In the genomic region with DNA sequence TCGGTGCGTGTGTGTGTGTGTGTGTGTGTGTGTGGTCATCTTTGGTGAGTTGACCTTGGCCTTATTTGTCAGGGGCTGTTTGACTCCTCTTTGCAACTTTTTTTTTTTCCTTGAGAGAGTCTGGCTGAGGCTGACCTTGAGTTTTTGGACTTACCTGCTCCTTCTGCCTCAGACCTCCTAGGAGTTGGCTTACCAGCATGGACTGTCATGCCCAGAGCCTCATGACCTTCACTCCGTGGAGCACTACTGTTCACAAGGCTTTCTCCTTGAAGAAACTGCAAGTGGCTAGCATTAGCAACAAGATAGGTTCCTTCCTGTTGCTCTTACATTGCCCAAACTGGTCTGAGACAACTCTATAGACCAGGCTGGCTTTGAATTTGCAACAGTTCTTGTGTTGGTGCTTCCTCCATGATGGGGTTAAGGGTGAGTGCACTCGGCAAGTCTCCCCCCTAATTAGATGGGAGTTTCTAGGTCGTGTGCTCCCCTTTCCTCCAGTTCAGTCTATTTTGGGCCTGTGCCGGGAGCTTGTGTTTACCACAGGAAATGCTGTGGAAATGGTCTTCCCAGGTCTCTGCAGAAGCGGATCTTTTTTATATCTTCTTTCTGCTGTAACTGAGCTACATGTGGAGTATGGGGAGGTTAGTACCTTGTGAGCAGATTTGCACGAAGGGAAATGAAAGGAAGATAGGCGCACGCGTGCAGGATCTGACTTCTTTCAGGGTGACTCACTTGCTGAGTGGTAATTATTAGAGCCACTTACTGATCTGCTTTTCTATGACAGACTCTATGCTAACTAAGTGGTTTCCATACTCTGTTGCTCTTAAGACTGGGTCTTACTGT, we compare ENCODE assay signal across 8 mouse cellular contexts. TPM values are rescaled to one million over a fixed set of nuclear protein-coding genes. Genes with fewer than 3 reads are reported as not detected.
DNase-seq lines count a peak whose midpoint lies in the region; ATAC-seq and TF ChIP-seq lines count a peak whose summit lies in the region.

No protein-coding gene starts in this region.

- no peak for DNase-seq in midbrain, embryonic 11.5 days (ENCODE audit: low spot score, missing footprints)
- peak; percentile 42 for DNase-seq in kidney, postnatal 0 days (ENCODE audit: low spot score)
- no peak for DNase-seq in gastrocnemius, postnatal 4 days (ENCODE audit: low spot score in 2 of 2)
- DNase-seq in left cerebral cortex, postnatal 36 days (ENCODE audit: low spot score in 2 of 2) = no peak
- no peak for DNase-seq in forebrain, embryonic 14.5 days (ENCODE audit: low spot score)

- H3K9me3 ChIP-seq in midbrain, embryonic 15.5 days = no peaks in the 10 kb centered on the region
- no peaks in the 10 kb centered on the region for H3K9me3 ChIP-seq in midbrain, embryonic 11.5 days (ENCODE audit: control insufficient read depth, low read length)
- no peaks in the 10 kb centered on the region for H3K9me3 ChIP-seq in embryonic facial prominence, embryonic 15.5 days (replicated peaks)
- no peaks in the 10 kb centered on the region for H3K9me3 ChIP-seq in kidney, postnatal 0 days (replicated peaks; ENCODE audit: low read length)
- no peaks in the 10 kb centered on the region for H3K9me3 ChIP-seq in stomach, embryonic 16.5 days (replicated peaks; ENCODE audit: control insufficient read depth, low read length)
- H3K9me3 ChIP-seq in forebrain, embryonic 14.5 days (replicated peaks; ENCODE audit: control insufficient read depth, low read length) = no peaks in the 10 kb centered on the region

- H3K36me3 ChIP-seq in midbrain, embryonic 15.5 days (replicated peaks) = peaks cover 26% of the 10 kb centered on the region; the same call in 1 of the 2 replicates
- H3K36me3 ChIP-seq in midbrain, embryonic 11.5 days (ENCODE audit: control insufficient read depth, insufficient read depth, low read length) = peaks cover 6% of the 10 kb centered on the region
- H3K36me3 ChIP-seq in embryonic facial prominence, embryonic 15.5 days = peaks cover 47% of the 10 kb centered on the region
- H3K36me3 ChIP-seq in kidney, postnatal 0 days (ENCODE audit: insufficient read depth, low read length) = peaks cover 14% of the 10 kb centered on the region; the same call in 1 of the 2 replicates
- peaks cover 13% of the 10 kb centered on the region for H3K36me3 ChIP-seq in stomach, embryonic 16.5 days (ENCODE audit: control insufficient read depth, insufficient read depth, low read length)
- peaks cover 74% of the 10 kb centered on the region for H3K36me3 ChIP-seq in forebrain, embryonic 14.5 days (ENCODE audit: control insufficient read depth, insufficient read depth, low read length)

- intact Hi-C loops in left cerebral cortex, postnatal 36 days (cut with DNase I) = loop anchor here (5.0 kb wide), 2 partner anchors 61 to 81 kb away; partner anchors contain the start of gene Phf20

- no peak for ATAC-seq in midbrain, embryonic 15.5 days (replicated peaks)
- no peak for ATAC-seq in midbrain, embryonic 11.5 days (ENCODE audit: low FRiP score)
- no peak; the same call in 1 of the 2 replicates for ATAC-seq in embryonic facial prominence, embryonic 15.5 days (ENCODE audit: insufficient number of reproducible peaks, low FRiP score, low TSS enrichment, low read depth)
- no peak for ATAC-seq in kidney, postnatal 0 days (replicated peaks; ENCODE audit: low FRiP score, low read depth)
- no peak for ATAC-seq in stomach, embryonic 16.5 days (ENCODE audit: insufficient read depth, low FRiP score)
- ATAC-seq in forebrain, embryonic 14.5 days = no peak

- WGBS in midbrain, embryonic 15.5 days = 87% methylated on average over 11 of the region's 11 CpGs
- 83% methylated on average over 11 of the region's 11 CpGs for WGBS in midbrain, embryonic 11.5 days
- WGBS in embryonic facial prominence, embryonic 15.5 days = 72% methylated on average over 11 of the region's 11 CpGs
- 57% methylated on average over 11 of the region's 11 CpGs for WGBS in kidney, postnatal 0 days
- 72% methylated on average over 11 of the region's 11 CpGs for WGBS in stomach, embryonic 16.5 days
- WGBS in forebrain, embryonic 14.5 days = 91% methylated on average over 11 of the region's 11 CpGs

- no peak overlapping the region for H3K4me3 ChIP-seq in midbrain, embryonic 15.5 days
- H3K4me3 ChIP-seq in midbrain, embryonic 11.5 days (ENCODE audit: low read depth, low read length) = no peak overlapping the region
- H3K4me3 ChIP-seq in embryonic facial prominence, embryonic 15.5 days (replicated peaks) = no peak overlapping the region
- H3K4me3 ChIP-seq in kidney, postnatal 0 days (replicated peaks; ENCODE audit: low read depth, low read length) = no peak overlapping the region
- no peak overlapping the region for H3K4me3 ChIP-seq in stomach, embryonic 16.5 days (replicated peaks; ENCODE audit: low read length)
- no peak overlapping the region for H3K4me3 ChIP-seq in forebrain, embryonic 14.5 days (ENCODE audit: low read depth, low read length)

- H3K9ac ChIP-seq in midbrain, embryonic 15.5 days = no peak overlapping the region
- H3K9ac ChIP-seq in midbrain, embryonic 11.5 days (ENCODE audit: low read length) = no peak overlapping the region
- H3K9ac ChIP-seq in embryonic facial prominence, embryonic 15.5 days = no peak overlapping the region
- H3K9ac ChIP-seq in kidney, postnatal 0 days (ENCODE audit: low read depth, low read length) = no peak overlapping the region
- no peak overlapping the region for H3K9ac ChIP-seq in stomach, embryonic 16.5 days (ENCODE audit: low read length)
- H3K9ac ChIP-seq in forebrain, embryonic 14.5 days (ENCODE audit: low read length) = no peak overlapping the region

- H3K27ac ChIP-seq in midbrain, embryonic 15.5 days = 0 out of 2 replicates have a peak overlapping the region, but pooled peaks have one; percentile 27
- no peak overlapping the region for H3K27ac ChIP-seq in midbrain, embryonic 11.5 days (ENCODE audit: low read depth, low read length)
- 0 out of 2 replicates have a peak overlapping the region, but pooled peaks have one; percentile 40 for H3K27ac ChIP-seq in embryonic facial prominence, embryonic 15.5 days (replicated peaks)
- peak overlapping the region; percentile 58 for H3K27ac ChIP-seq in kidney, postnatal 0 days
- H3K27ac ChIP-seq in stomach, embryonic 16.5 days (ENCODE audit: low read length) = peak overlapping the region; percentile 16; the same call in 1 of the 2 replicates
- no peak overlapping the region for H3K27ac ChIP-seq in forebrain, embryonic 14.5 days (ENCODE audit: low read depth, low read length)

- no peak for TF ChIP-seq CTCF in kidney, postnatal 0 days (IDR thresholded peaks at IDR 0.05; ENCODE audit: low read depth)

- no peaks in the 10 kb centered on the region for H3K27me3 ChIP-seq in midbrain, embryonic 15.5 days (replicated peaks)
- no peaks in the 10 kb centered on the region for H3K27me3 ChIP-seq in midbrain, embryonic 11.5 days (ENCODE audit: control insufficient read depth, insufficient read depth, low read length)
- no peaks in the 10 kb centered on the region for H3K27me3 ChIP-seq in embryonic facial prominence, embryonic 15.5 days
- H3K27me3 ChIP-seq in kidney, postnatal 0 days (ENCODE audit: insufficient read depth, low read length) = no peaks in the 10 kb centered on the region
- H3K27me3 ChIP-seq in stomach, embryonic 16.5 days (ENCODE audit: control insufficient read depth, insufficient read depth, low read length) = no peaks in the 10 kb centered on the region
- no peaks in the 10 kb centered on the region for H3K27me3 ChIP-seq in forebrain, embryonic 14.5 days (replicated peaks; ENCODE audit: control insufficient read depth, insufficient read depth, low read length)

- peaks cover 11% of the 10 kb centered on the region; the same call in 1 of the 2 replicates for H3K4me1 ChIP-seq in midbrain, embryonic 15.5 days
- no peaks in the 10 kb centered on the region for H3K4me1 ChIP-seq in midbrain, embryonic 11.5 days (ENCODE audit: control insufficient read depth, insufficient read depth, low read length)
- H3K4me1 ChIP-seq in embryonic facial prominence, embryonic 15.5 days = peaks cover 10% of the 10 kb centered on the region; the same call in 1 of the 2 replicates
- H3K4me1 ChIP-seq in kidney, postnatal 0 days (replicated peaks; ENCODE audit: insufficient read depth, low read length) = peaks cover 10% of the 10 kb centered on the region
- H3K4me1 ChIP-seq in stomach, embryonic 16.5 days (ENCODE audit: control insufficient read depth, insufficient read depth, low read length) = no peaks in the 10 kb centered on the region; the same call in 1 of the 2 replicates
- no peaks in the 10 kb centered on the region for H3K4me1 ChIP-seq in forebrain, embryonic 14.5 days (ENCODE audit: control insufficient read depth, insufficient read depth, low read length)

- H3K4me2 ChIP-seq in midbrain, embryonic 15.5 days = no peak overlapping the region
- H3K4me2 ChIP-seq in midbrain, embryonic 11.5 days = no peak overlapping the region
- no peak overlapping the region for H3K4me2 ChIP-seq in embryonic facial prominence, embryonic 15.5 days (replicated peaks)
- 0 out of 2 replicates have a peak overlapping the region, but pooled peaks have one; percentile 3 for H3K4me2 ChIP-seq in kidney, postnatal 0 days (ENCODE audit: low read length)
- H3K4me2 ChIP-seq in stomach, embryonic 16.5 days (ENCODE audit: low read depth, low read length) = no peak overlapping the region
- H3K4me2 ChIP-seq in forebrain, embryonic 14.5 days (ENCODE audit: low read length) = no peak overlapping the region

RNA-seq across cellular contexts. Expression of gene Cnbd2, which starts 54.0 kb away (rescaled TPM):
- 7.6 and 8.0 TPM in 2 replicates for polyA plus RNA-seq in midbrain, embryonic 15.5 days (2015; fragmentation: Nextera tagmentation; extraction: Ambion mirVana)
- 3.3 and 4.2 TPM in 2 replicates for polyA plus RNA-seq in midbrain, embryonic 11.5 days (2014; fragmentation: Nextera tagmentation; extraction: Ambion mirVana)
- 4.2 and 5.2 TPM in 2 replicates for polyA plus RNA-seq in embryonic facial prominence, embryonic 15.5 days (2015; fragmentation: Nextera tagmentation; extraction: Ambion mirVana)
- 14.7 and 16.2 TPM in 2 replicates for polyA plus RNA-seq in kidney, postnatal 0 days (2015; fragmentation: Nextera tagmentation; extraction: Ambion mirVana)
- polyA plus RNA-seq in stomach, embryonic 16.5 days (2015; fragmentation: Nextera tagmentation; extraction: Ambion mirVana) = 2.4 and 3.3 TPM in 2 replicates
- total RNA-seq in gastrocnemius, postnatal 4 days (2021) = 1 to 10 TPM; 2.8 to 2.9 TPM
- 1 to 10 TPM; 4.9 to 7.2 TPM for total RNA-seq in left cerebral cortex, postnatal 36 days (2021)
- 4.8 and 4.9 TPM in 2 replicates for polyA plus RNA-seq in forebrain, embryonic 14.5 days (2014; fragmentation: Nextera tagmentation; extraction: Ambion mirVana)

RNA-seq across cellular contexts. Expression of gene Scand1, which starts 54.4 kb away (rescaled TPM):
- 91.9 and 98.4 TPM in 2 replicates for polyA plus RNA-seq in midbrain, embryonic 15.5 days (2015; fragmentation: Nextera tagmentation; extraction: Ambion mirVana)
- polyA plus RNA-seq in midbrain, embryonic 11.5 days (2014; fragmentation: Nextera tagmentation; extraction: Ambion mirVana) = 85.3 and 93.4 TPM in 2 replicates
- polyA plus RNA-seq in embryonic facial prominence, embryonic 15.5 days (2015; fragmentation: Nextera tagmentation; extraction: Ambion mirVana) = 80.1 and 84.4 TPM in 2 replicates
- 140 and 181 TPM in 2 replicates for polyA plus RNA-seq in kidney, postnatal 0 days (2015; fragmentation: Nextera tagmentation; extraction: Ambion mirVana)
- polyA plus RNA-seq in stomach, embryonic 16.5 days (2015; fragmentation: Nextera tagmentation; extraction: Ambion mirVana) = 27.2 and 31.3 TPM in 2 replicates
- total RNA-seq in gastrocnemius, postnatal 4 days (2021) = 10 to 100 TPM; 63.7 to 76.2 TPM
- total RNA-seq in left cerebral cortex, postnatal 36 days (2021) = 100 to 1,000 TPM in 1 of 2 experiments, 10 to 100 TPM in 1; 86.2 to 105 TPM
- 67.2 and 67.3 TPM in 2 replicates for polyA plus RNA-seq in forebrain, embryonic 14.5 days (2014; fragmentation: Nextera tagmentation; extraction: Ambion mirVana)

Comparison
In these comparisons a context has a peak if more than half of its experiments do, and no peak if none do; other contexts are left out.
1. H3K27ac ChIP-seq: peak in midbrain, embryonic 15.5 days (single experiment), embryonic facial prominence, embryonic 15.5 days (single experiment), kidney, postnatal 0 days (single experiment) and stomach, embryonic 16.5 days (single experiment); none in midbrain, embryonic 11.5 days (single experiment) and forebrain, embryonic 14.5 days (single experiment).